8 mouse cellular contexts compared by ENCODE assay signal in genomic region chr17:33358411-33359384, GRCm38 (mm10). TPM values are rescaled to one million over a fixed set of nuclear protein-coding genes. Genes with fewer than 3 reads are reported as not detected.
A peak's percentile ranks its signal among the peaks of the same experiment; 100 is the strongest.
DNase-seq lines count a peak whose midpoint lies in the region; ATAC-seq and TF ChIP-seq lines count a peak whose summit lies in the region.

Zfp81 (minus strand) TSS chr17:33358878.

- no peak for TF ChIP-seq CTCF in heart, adult 2 months (IDR thresholded peaks at IDR 0.05)

- peak; percentile 32; the same call in 1 of the 2 replicates for TF ChIP-seq EP300 in heart, adult 2 months (IDR thresholded peaks at IDR 0.05; ENCODE audit: insufficient read depth, low read depth, low read length)

- H3K4me1 ChIP-seq in embryonic facial prominence, embryonic 14.5 days (ENCODE audit: control insufficient read depth, insufficient read depth, low read length) = peaks cover 4% of the 10 kb centered on the region; the same call in 1 of the 2 replicates
- no peaks in the 10 kb centered on the region for H3K4me1 ChIP-seq in heart, adult 2 months (ENCODE audit: control insufficient read depth, insufficient read depth, low read length)
- peaks cover 13% of the 10 kb centered on the region for H3K4me1 ChIP-seq in limb, embryonic 13.5 days
- H3K4me1 ChIP-seq in midbrain, embryonic 16.5 days (ENCODE audit: control insufficient read depth, insufficient read depth, low read length) = peaks cover 9% of the 10 kb centered on the region

- no peaks in the 10 kb centered on the region for H3K79me2 ChIP-seq in heart, adult 2 months (replicated peaks; ENCODE audit: control insufficient read depth, insufficient read depth, low read length)

- peak within 1 kb of the TSS; percentile 88 for H3K9ac ChIP-seq in embryonic facial prominence, embryonic 14.5 days (ENCODE audit: low read depth, low read length)
- peak within 1 kb of the TSS; percentile 67 for H3K9ac ChIP-seq in heart, adult 2 months (ENCODE audit: low read depth, low read length)
- peak within 1 kb of the TSS; percentile 89 for H3K9ac ChIP-seq in limb, embryonic 13.5 days
- H3K9ac ChIP-seq in midbrain, embryonic 16.5 days (ENCODE audit: low read depth, low read length) = peak within 1 kb of the TSS; percentile 83

- intact Hi-C loops in heart, adult 2 months (cut with DNase I) = loop anchor here (1.0 to 2.0 kb wide), 2 partner anchors 13 to 36 kb away; partner anchors contain the start of gene Zfp101

- DNase-seq in 3T3-L1 (ENCODE audit: low read depth, low spot score) = peak; percentile 96
- DNase-seq in adrenal gland, postnatal 4 days (ENCODE audit: low spot score in 2 of 2) = peak; percentile 45 to 72
- DNase-seq in embryonic facial prominence, embryonic 14.5 days (ENCODE audit: low spot score) = peak; percentile 96
- peak; percentile 80 to 87 for DNase-seq in heart, adult 2 months
- peak; percentile 87 to 91 for DNase-seq in kidney, adult 8-10 months
- DNase-seq in spleen, postnatal 10 days (ENCODE audit: low spot score in 2 of 2) = peak; percentile 66 to 83

- H3K27ac ChIP-seq in embryonic facial prominence, embryonic 14.5 days (replicated peaks; ENCODE audit: low read depth, low read length) = peak within 1 kb of the TSS; percentile 83
- peak within 1 kb of the TSS; percentile 55 for H3K27ac ChIP-seq in heart, adult 2 months
- peak within 1 kb of the TSS; percentile 62; the same call in 1 of the 2 replicates for H3K27ac ChIP-seq in limb, embryonic 13.5 days
- peak within 1 kb of the TSS; percentile 88 for H3K27ac ChIP-seq in midbrain, embryonic 16.5 days (ENCODE audit: low read length)

- no peaks in the 10 kb centered on the region for H3K27me3 ChIP-seq in embryonic facial prominence, embryonic 14.5 days (replicated peaks; ENCODE audit: control insufficient read depth, insufficient read depth, low read length)
- H3K27me3 ChIP-seq in heart, adult 2 months (ENCODE audit: control insufficient read depth, insufficient read depth, low read length) = no peaks in the 10 kb centered on the region
- no peaks in the 10 kb centered on the region for H3K27me3 ChIP-seq in limb, embryonic 13.5 days
- no peaks in the 10 kb centered on the region for H3K27me3 ChIP-seq in midbrain, embryonic 16.5 days (ENCODE audit: control insufficient read depth, insufficient read depth, low read depth, low read length)

- H3K4me2 ChIP-seq in embryonic facial prominence, embryonic 14.5 days (ENCODE audit: low read depth, low read length) = peak within 1 kb of the TSS; percentile 62
- peak within 1 kb of the TSS; percentile 83 for H3K4me2 ChIP-seq in limb, embryonic 13.5 days (replicated peaks)
- H3K4me2 ChIP-seq in midbrain, embryonic 16.5 days (ENCODE audit: low read length) = peak within 1 kb of the TSS; percentile 84

- 5% methylated on average over 29 of the region's 47 CpGs for WGBS in embryonic facial prominence, embryonic 14.5 days
- 3% methylated on average over 47 of the region's 47 CpGs for WGBS in heart, adult 2 months
- WGBS in limb, embryonic 13.5 days = 3% methylated on average over 47 of the region's 47 CpGs
- WGBS in midbrain, embryonic 16.5 days = 3% methylated on average over 47 of the region's 47 CpGs

- peak within 1 kb of the TSS; percentile 85 for H3K4me3 ChIP-seq in embryonic facial prominence, embryonic 14.5 days (ENCODE audit: low read depth, low read length)
- H3K4me3 ChIP-seq in heart, adult 2 months = peak within 1 kb of the TSS; percentile 98
- peak within 1 kb of the TSS; percentile 91 for H3K4me3 ChIP-seq in limb, embryonic 13.5 days
- peak within 1 kb of the TSS; percentile 76 for H3K4me3 ChIP-seq in midbrain, embryonic 16.5 days (ENCODE audit: low read depth, low read length)

- no peaks in the 10 kb centered on the region for H3K36me3 ChIP-seq in embryonic facial prominence, embryonic 14.5 days (ENCODE audit: control insufficient read depth, insufficient read depth, low read length)
- no peaks in the 10 kb centered on the region for H3K36me3 ChIP-seq in heart, adult 2 months (ENCODE audit: control insufficient read depth, insufficient read depth, low read length)
- H3K36me3 ChIP-seq in limb, embryonic 13.5 days = no peaks in the 10 kb centered on the region
- H3K36me3 ChIP-seq in midbrain, embryonic 16.5 days (ENCODE audit: control insufficient read depth, insufficient read depth, low read length) = no peaks in the 10 kb centered on the region

- ATAC-seq in embryonic facial prominence, embryonic 14.5 days (ENCODE audit: low read depth) = peak; percentile 100
- ATAC-seq in limb, embryonic 13.5 days (ENCODE audit: low FRiP score, low read depth) = peak; percentile 100
- ATAC-seq in midbrain, embryonic 16.5 days = peak; percentile 100

- TF ChIP-seq POLR2A in heart, adult 2 months (IDR thresholded peaks at IDR 0.05; ENCODE audit: insufficient read depth, low read depth, low read length) = peak; percentile 86

- H3K9me3 ChIP-seq in embryonic facial prominence, embryonic 14.5 days (ENCODE audit: control insufficient read depth, low read length) = no peaks in the 10 kb centered on the region
- H3K9me3 ChIP-seq in limb, embryonic 13.5 days = no peaks in the 10 kb centered on the region; the same call in 1 of the 2 replicates
- H3K9me3 ChIP-seq in midbrain, embryonic 16.5 days (replicated peaks; ENCODE audit: control insufficient read depth, low read length, poor library complexity, severe bottlenecking) = no peaks in the 10 kb centered on the region

RNA-seq across cellular contexts. Expression of gene Zfp81, which starts in this region (rescaled TPM):
- total RNA-seq in adrenal gland, postnatal 4 days (2021) = 10 to 100 TPM; 16.0 to 16.6 TPM
- 13.1 and 14.5 TPM in 2 replicates for polyA plus RNA-seq in embryonic facial prominence, embryonic 14.5 days (2014; fragmentation: Nextera tagmentation; extraction: Ambion mirVana)
- total RNA-seq in heart, adult 2 months (2021) = 1 to 10 TPM; 4.5 to 4.9 TPM
- polyA plus RNA-seq in heart, adult 2 months (2012; rRNA removed) = 0.68 and 2.2 TPM in 2 replicates
- 11.9 and 12.9 TPM in 2 replicates for polyA plus RNA-seq in limb, embryonic 13.5 days (2015; fragmentation: Nextera tagmentation; extraction: Ambion mirVana)
- polyA plus RNA-seq in midbrain, embryonic 16.5 days (2015; fragmentation: Nextera tagmentation; extraction: Ambion mirVana) = 12.9 and 17.0 TPM in 2 replicates

Comparison
In these comparisons a context has a peak if more than half of its experiments do, and no peak if none do; other contexts are left out.
1. Peak in every context shown above with its lines: DNase-seq, ATAC-seq, H3K4me3 ChIP-seq and H3K27ac ChIP-seq.